Mouse (Mus musculus) liver, embryonic 16.5 days (tissue): ENCODE results near the gene Cbr2. TPM values are rescaled to one million over a fixed set of nuclear protein-coding genes. Genes with fewer than 3 reads are reported as not detected.
"Not testable (repeated sequence)": the region's sequence is repeated elsewhere in the genome, so short reads cannot be mapped to it uniquely, and the experiment has no call there.

Experiments used
- ATAC-seq: fragments of 200-750 bp; cut with Nextera tagmentation; 2 replicates; pipeline ENCODE4 v1.8.0; 2017; ENCODE audit warnings: low read depth, mild to moderate bottlenecking, moderate number of reproducible peaks, moderate library complexity
- H3K27ac ChIP-seq: fragments of 300-500 bp; sonication (generic); 2 replicates; pipeline ENCODE4 v1.5.1; 2014; ENCODE audit warnings: mild to moderate bottlenecking, low read length
- H3K27me3 ChIP-seq: fragments of 300-500 bp; sonication (generic); 2 replicates; pipeline ENCODE4 v1.6.1; 2014; ENCODE audit warnings: low read depth, low read length, mixed read lengths; ENCODE audit not compliant: control insufficient read depth, insufficient read depth
- H3K36me3 ChIP-seq: fragments of 300-500 bp; sonication (generic); 2 replicates; pipeline ENCODE4 v1.6.1; 2014; ENCODE audit warnings: mild to moderate bottlenecking; ENCODE audit not compliant: control insufficient read depth, insufficient read depth
- H3K4me1 ChIP-seq: fragments of 300-500 bp; sonication (generic); 2 replicates; pipeline ENCODE4 v1.6.1; 2014; ENCODE audit warnings: low read depth, low read length, mixed read lengths; ENCODE audit not compliant: control insufficient read depth
- H3K4me2 ChIP-seq: fragments of 300-500 bp; sonication (generic); 2 replicates; pipeline ENCODE4 v1.6.1; 2014; ENCODE audit warnings: low read depth, low read length, mixed read lengths
- H3K4me3 ChIP-seq: fragments of 300-500 bp; sonication (generic); 2 replicates; pipeline ENCODE4 v1.5.1; 2014; ENCODE audit warnings: low read depth, mild to moderate bottlenecking, low read length
- H3K9ac ChIP-seq: fragments of 300-500 bp; sonication (generic); 2 replicates; pipeline ENCODE4 v1.6.1; 2014; ENCODE audit warnings: low read depth, low read length
- H3K9me3 ChIP-seq: fragments of 300-500 bp; sonication (generic); replicated peaks from 2 replicates; pipeline ENCODE4 v1.6.1; 2016; ENCODE audit warnings: low read length; ENCODE audit not compliant: control insufficient read depth
- WGBS: fragments of 180-500 bp; shearing (Covaris S2); extraction: QIAGEN DNeasy Blood & Tissue Kit; methylation state at CpG from one replicate; pipeline ENCODE4 v1.1.7; 2014; ENCODE audit not compliant: insufficient replicate concordance; 5-methylcytosine and 5-hydroxymethylcytosine counted together
- polyA plus RNA-seq: library from polyadenylated mRNA; unstranded; fragments of >200 nt; fragmentation: Nextera tagmentation; extraction: Ambion mirVana; gene quantifications from 2 replicates; pipeline ENCODE4 v1.2.1, GENCODE M21; 2015

Gene Cbr2
- polyA plus RNA-seq, 1 experiment from 2014 or later = 0.31 TPM

DNA sequence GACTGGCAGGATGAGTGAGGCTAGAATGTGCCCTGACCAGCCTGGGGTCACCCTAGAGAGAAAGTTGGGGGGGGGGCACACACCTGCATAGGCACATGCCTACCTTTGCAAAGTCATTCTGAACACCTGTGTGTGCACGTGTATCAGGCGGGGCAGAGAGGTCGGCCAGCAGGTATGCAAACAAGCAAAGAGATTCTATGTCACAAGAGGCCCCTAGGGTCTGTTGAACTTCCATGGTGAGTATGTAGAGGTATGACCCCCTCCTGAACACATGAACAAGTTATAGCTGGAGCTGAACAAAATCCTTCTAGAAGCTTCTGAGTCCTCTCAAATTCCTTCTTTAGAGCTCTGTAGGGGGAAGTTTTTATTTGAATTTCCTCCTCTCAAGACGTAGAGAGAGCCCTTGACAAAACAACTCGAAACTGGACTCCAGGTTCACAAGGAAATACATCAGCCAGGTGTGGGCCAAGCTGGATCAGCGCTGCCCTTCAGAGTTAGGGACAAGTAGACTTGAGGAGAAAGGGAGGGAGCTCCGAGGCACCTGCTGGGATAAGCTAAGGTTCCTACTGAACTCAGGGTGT, 12.3 kb upstream of the Cbr2 start:
- Histone ChIP-seq H3K9ac (no peak overlapping the region), H3K4me1 (no peaks in the 10 kb centered on the region), H3K27me3 (no peaks in the 10 kb centered on the region), H3K27ac (no peak overlapping the region), H3K9me3 (no peaks in the 10 kb centered on the region), H3K36me3 (no peaks in the 10 kb centered on the region), H3K4me2 (no peak overlapping the region), H3K4me3 (no peak overlapping the region)
- no peak for ATAC-seq
- WGBS = 57% methylated on average over 7 of the region's 7 CpGs

DNA sequence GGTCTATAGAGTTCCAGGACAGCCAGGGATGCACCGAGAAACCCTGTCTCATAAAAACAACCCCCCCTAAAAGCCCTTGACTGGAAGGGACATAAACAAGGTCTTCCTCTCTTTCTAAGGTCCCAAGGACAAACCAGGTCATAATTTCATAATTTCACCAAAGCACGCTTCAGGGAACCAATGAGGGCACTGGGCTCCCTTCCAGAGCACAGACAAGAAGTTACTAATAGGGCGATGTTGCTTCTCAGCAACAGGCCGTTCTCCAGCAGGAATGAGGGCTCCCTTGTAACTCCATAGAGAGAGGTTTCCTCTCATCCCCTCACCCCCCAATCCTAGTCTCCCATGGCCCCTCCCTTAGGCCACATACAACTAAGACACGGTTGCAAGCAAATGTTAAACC, 9.1 kb upstream of the Cbr2 start:
- H3K4me2 ChIP-seq = no peak overlapping the region
- H3K36me3 ChIP-seq = no peaks in the 10 kb centered on the region
- ATAC-seq = no peak

DNA sequence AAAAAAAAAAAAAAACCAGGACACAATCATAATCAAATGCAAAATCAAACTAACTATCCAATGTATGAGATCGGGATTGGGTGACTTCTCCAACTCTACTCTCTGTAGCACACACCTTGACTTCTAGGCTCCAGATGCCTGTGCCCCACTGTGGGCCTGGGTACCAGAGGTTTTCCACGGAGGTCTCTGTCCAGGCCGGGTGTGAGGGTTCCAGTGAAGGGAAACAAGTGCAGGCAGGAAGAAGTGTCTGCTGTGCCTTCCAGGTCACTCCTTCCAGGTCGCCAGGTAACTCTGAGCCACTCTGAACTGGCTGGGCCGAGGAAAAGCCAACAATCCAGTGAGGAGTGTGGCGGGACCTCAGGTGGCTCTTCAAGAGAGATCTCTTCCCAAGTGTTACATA, 4.5 kb upstream of the Cbr2 start:
- WGBS = 53% methylated on average over 6 of the region's 6 CpGs
- Histone ChIP-seq H3K27ac (no peak overlapping the region), H3K27me3 (no peaks in the 10 kb centered on the region), H3K4me2 (no peak overlapping the region), H3K4me3 (no peak overlapping the region), H3K36me3 (no peaks in the 10 kb centered on the region), H3K4me1 (no peaks in the 10 kb centered on the region), H3K9me3 (no peaks in the 10 kb centered on the region), H3K9ac (no peak overlapping the region)
- no peak for ATAC-seq

More for the DNA sequence above, 9.1 kb upstream of the Cbr2 start:
- Histone ChIP-seq H3K9ac (no peak overlapping the region), H3K4me1 (no peaks in the 10 kb centered on the region), H3K27me3 (no peaks in the 10 kb centered on the region), H3K9me3 (no peaks in the 10 kb centered on the region), H3K27ac (no peak overlapping the region), H3K4me3 (no peak overlapping the region)
- WGBS = 75% methylated on average over 5 of the region's 5 CpGs

DNA sequence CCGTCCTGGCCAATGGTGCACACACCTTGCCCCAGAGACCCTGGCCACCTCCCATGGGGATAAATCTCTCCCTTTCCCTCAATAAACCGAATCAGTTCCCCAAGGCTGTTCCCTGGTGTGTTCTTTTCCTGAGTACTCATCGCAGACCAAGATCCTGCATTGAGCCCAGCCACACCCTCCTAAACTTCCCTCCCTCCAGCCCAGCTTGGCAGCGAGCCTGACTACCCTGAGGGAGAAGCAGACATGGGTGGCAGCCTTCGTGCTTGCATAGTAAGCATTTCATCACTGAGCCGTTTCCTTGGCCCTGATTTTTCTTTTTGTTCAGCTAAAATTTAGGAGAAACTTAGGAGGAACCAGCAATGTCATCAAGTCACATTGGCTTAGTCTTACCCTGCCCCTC, 1.6 kb upstream of the Cbr2 start:
- Histone ChIP-seq H3K9me3 (no peaks in the 10 kb centered on the region), H3K9ac (no peak overlapping the region), H3K36me3 (no peaks in the 10 kb centered on the region), H3K27ac (no peak overlapping the region), H3K4me2 (no peak overlapping the region), H3K4me3 (no peak overlapping the region), H3K27me3 (no peaks in the 10 kb centered on the region; the same call in 1 of the 2 replicates), H3K4me1 (peaks cover 4% of the 10 kb centered on the region; the same call in 1 of the 2 replicates)
- WGBS = 50% methylated on average over 6 of the region's 6 CpGs
- no peak for ATAC-seq

DNA sequence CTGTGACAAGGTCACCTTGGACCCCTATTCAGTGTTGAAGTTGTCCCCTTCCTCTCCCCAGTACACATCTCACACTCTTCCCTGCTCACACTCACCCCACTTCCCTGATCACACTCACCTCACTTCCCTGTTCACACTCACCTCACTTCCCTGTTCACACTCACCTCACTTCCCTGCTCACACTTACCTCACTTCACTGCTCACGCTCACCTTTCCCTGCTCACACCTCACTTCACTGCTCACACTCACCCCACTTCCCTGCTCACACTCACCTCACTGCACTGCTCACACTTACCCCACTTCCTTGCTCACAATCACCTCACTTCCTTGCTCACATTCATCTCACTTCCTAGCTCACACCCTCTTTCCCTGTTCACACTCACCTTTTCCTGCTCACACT, 519 bp downstream of the Cbr2 start:
- 80% methylated on average over 1 of the region's 1 CpGs for WGBS
- no peak for ATAC-seq
- H3K4me3 ChIP-seq = no peak overlapping the region

DNA sequence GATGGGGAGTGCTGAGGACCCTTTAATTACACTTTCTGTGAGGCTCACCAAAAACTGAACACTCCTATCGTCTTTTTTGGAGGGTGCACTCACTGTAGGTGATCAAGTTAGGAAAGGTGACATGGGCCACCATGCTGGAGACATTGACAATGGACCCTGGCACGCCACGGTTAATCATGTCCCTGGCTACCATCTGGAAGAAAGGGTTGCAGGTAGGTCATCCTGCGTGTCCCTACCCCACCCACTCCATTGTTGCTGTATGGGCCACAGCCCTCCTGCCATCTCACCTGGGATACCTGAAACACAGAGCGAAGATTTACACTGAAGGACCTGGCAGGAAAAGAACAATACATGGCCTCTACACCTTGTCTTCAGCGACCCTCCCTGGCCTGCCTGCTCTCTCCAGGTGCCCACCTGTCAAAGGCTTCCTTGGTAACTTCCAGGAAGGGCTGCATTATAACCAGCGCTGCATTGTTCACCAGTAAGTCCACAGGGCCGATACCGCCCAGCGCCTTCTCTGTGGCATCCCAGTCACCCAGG, 1.5 kb downstream of the Cbr2 start:
- H3K9ac ChIP-seq = no peak overlapping the region
- ATAC-seq = no peak
- H3K4me2 ChIP-seq = no peak overlapping the region
- no peak overlapping the region for H3K27ac ChIP-seq
- H3K36me3 ChIP-seq = no peaks in the 10 kb centered on the region
- no peaks in the 10 kb centered on the region; the same call in 1 of the 2 replicates for H3K27me3 ChIP-seq
- no peaks in the 10 kb centered on the region for H3K9me3 ChIP-seq
- WGBS = 70% methylated on average over 10 of the region's 10 CpGs
- no peak overlapping the region for H3K4me3 ChIP-seq
- H3K4me1 ChIP-seq = peaks cover 6% of the 10 kb centered on the region

More for the DNA sequence above, 519 bp downstream of the Cbr2 start:
- no peaks in the 10 kb centered on the region; the same call in 1 of the 2 replicates for H3K27me3 ChIP-seq
- H3K36me3 ChIP-seq = no peaks in the 10 kb centered on the region
- H3K9ac ChIP-seq = no peak overlapping the region
- no peak overlapping the region for H3K4me2 ChIP-seq
- H3K4me1 ChIP-seq = peaks cover 6% of the 10 kb centered on the region
- H3K9me3 ChIP-seq = no peaks in the 10 kb centered on the region
- no peak overlapping the region for H3K27ac ChIP-seq

DNA sequence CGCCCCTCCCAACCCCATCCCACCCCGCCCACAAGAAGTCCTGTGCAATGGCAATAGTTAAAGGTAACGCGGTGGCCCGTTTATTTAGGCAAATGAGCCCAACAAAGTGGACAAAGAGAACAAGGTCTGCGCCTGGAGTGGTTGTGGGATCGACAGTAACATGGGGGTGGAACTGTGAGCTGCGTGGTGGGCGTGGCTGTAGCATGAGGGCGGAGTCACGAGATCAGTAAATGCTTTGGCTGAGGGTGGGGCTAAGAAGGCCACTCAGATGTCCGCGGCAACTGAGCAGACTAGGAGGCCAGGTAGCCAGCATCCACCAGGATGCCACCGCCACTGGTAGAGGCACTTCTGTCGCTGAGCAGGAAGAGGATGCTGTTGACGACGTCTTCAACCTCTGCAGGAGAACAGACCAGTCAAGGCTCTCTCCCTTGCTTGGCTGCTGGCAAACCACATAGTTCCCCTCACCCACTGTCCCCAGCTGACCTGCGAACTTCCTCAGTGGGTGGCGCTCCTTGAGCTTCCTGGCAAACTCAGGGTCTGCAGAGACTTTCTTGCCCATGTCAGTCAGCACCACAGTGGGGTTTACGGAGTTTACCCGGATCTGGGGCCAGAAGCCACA, 2.4 kb downstream of the Cbr2 start:
- H3K9ac ChIP-seq = not testable (repeated sequence)

DNA sequence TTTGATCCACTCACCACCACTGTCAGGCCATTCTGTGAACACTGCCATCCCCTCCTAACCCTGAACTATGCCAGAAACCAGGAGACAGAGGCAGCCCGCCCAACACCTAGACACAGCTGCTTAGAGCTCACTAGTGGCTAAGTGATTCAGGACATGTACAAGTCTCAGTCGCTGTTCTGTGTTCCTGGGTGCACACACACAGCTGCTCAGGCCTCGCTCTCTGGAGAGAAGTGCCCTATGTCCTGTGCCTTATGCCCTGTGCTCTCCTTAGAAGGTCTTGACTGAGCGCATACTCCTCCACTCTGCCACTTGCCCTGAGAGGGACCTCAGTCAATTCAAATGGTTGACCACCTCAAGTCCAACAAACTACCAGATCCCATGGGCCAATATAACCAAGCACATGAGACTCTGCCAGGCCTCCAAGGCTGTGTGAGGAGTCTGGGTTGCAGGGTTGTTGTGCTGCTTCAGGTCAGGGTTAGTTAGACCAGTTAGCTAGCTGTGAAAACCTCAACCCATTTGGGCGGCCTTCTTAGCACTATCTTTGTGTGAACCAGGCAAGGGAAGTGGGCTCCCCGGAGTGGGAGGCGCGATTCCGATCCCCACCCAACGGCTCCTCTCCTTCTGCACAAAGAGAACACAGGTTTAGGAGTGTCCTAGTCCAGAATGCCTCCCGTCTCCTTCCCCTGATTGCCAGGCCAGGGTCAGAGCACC, 3.2 kb downstream of the Cbr2 start:
- peaks cover 6% of the 10 kb centered on the region for H3K4me1 ChIP-seq
- H3K4me2 ChIP-seq = no peak overlapping the region
- no peak overlapping the region for H3K27ac ChIP-seq
- H3K9me3 ChIP-seq = no peaks in the 10 kb centered on the region
- H3K4me3 ChIP-seq = no peak overlapping the region
- WGBS = 74% methylated on average over 11 of the region's 11 CpGs
- H3K36me3 ChIP-seq = no peaks in the 10 kb centered on the region
- no peak overlapping the region for H3K9ac ChIP-seq
- ATAC-seq = no peak
- no peaks in the 10 kb centered on the region; the same call in 1 of the 2 replicates for H3K27me3 ChIP-seq

More for the DNA sequence above, 2.4 kb downstream of the Cbr2 start:
- H3K4me2 ChIP-seq = peak overlapping the region; percentile 30
- peak; percentile 50 for ATAC-seq
- not testable (repeated sequence) for H3K36me3 ChIP-seq, H3K27me3 ChIP-seq, H3K4me3 ChIP-seq, H3K27ac ChIP-seq, H3K9me3 ChIP-seq, H3K4me1 ChIP-seq
- WGBS = 2% methylated on average over 17 of the region's 21 CpGs

DNA sequence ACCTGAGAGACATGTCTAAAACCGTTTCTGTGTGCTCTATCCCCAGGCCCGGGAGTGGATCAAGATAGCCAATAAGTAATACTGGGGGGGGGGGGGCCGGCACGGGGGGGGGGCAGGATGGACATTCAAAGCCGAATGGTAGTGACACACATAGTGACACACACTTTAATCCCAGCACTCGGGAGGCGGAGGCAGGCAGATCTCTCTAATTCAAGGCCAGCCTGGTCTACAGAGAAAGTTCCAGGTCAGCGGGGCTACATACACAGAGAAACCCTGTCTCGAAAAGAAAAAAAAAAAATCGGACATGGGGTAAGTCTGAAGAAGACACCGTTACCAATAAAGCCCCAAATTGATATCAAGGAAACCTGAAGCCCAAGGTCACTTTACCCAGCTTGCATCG, 4.3 kb downstream of the Cbr2 start:
- Histone ChIP-seq H3K4me2 (peak overlapping the region; percentile 90; the same call in 1 of the 2 replicates), H3K27me3 (peaks cover 1% of the 10 kb centered on the region)

More for the DNA sequence above, 4.3 kb downstream of the Cbr2 start:
- no peak overlapping the region for H3K27ac ChIP-seq
- peaks cover 6% of the 10 kb centered on the region for H3K4me1 ChIP-seq
- no peaks in the 10 kb centered on the region for H3K9me3 ChIP-seq
- H3K36me3 ChIP-seq = no peaks in the 10 kb centered on the region
- no peak for ATAC-seq
- no peak overlapping the region for H3K4me3 ChIP-seq
- WGBS = 46% methylated on average over 12 of the region's 12 CpGs
- H3K9ac ChIP-seq = no peak overlapping the region
